Mouse (Mus musculus): Measurements from ENCODE around the gene Gpam. TPM values are rescaled to one million over a fixed set of nuclear protein-coding genes. Genes with fewer than 3 reads are reported as not detected.

Gpam gene
- total RNA-seq, 4 experiments from 2014 or later: 170 to 216 (median 189) TPM

GRCm38 (mm10) chr19:55103081-55103830 is 23.8 kb downstream of the Gpam start:
- DNase-seq (ENCODE audit: low spot score): peak; percentile 88

GRCm38 (mm10) chr19:55101659-55102058 is 25.4 kb downstream of the Gpam start:
- no peak for DNase-seq (ENCODE audit: low spot score)

GRCm38 (mm10) chr19:55100227-55101140 is 26.6 kb downstream of the Gpam start:
- no peak for DNase-seq (ENCODE audit: low spot score)

- DNase-seq (ENCODE audit: low spot score): peak; percentile 57
These were observed 27.6 kb downstream of the Gpam start for GRCm38 (mm10) chr19:55099184-55100160.

DNA sequence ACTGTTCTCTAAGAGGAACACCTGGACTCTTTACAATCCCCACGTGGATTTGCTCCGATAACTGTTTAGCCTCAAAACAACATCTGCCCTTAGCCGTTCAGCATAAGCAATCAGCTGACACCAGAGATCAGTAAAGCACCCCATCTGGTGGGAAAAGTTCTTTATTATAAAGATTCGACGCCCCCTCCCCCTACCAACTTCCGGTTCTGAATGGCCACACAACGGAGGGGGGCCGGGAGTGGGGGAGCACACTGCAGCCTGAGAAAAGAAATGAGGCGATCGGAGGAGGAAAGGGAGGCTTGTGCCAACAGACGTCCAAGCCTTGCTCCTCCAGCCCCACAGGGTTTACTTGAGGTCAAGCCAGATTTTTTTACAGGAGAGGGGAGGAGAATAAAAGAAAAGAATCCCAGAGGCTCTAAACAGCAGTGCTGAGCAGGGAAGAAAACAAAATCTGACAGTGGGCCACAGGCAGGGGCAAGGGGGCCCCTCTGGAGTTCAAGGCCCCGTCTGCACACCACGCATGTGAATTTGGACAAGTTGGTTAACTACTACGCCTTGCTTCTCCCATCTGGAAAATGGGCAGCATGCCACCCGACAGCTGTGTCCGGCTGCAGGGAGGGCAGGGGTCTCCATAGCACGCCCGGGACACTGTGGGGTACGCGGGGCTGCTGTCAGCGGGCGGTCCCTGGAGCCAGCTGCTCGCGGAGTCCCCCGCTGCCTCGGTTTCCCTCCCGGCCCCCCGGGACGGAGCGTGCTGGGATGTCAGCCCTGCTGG is 28.4 kb downstream of the Gpam start:
- peak; percentile 41 for DNase-seq (ENCODE audit: low spot score)

- DNase-seq (ENCODE audit: low spot score): no peak
These were observed 29.6 kb downstream of the Gpam start for GRCm38 (mm10) chr19:55097396-55097967.

GRCm38 (mm10) chr19:55096666-55097065 is 30.4 kb downstream of the Gpam start:
- no peak for DNase-seq (ENCODE audit: low spot score)

- DNase-seq (ENCODE audit: low spot score): no peak
These were observed 31.5 kb downstream of the Gpam start for GRCm38 (mm10) chr19:55095547-55095946.

DNA sequence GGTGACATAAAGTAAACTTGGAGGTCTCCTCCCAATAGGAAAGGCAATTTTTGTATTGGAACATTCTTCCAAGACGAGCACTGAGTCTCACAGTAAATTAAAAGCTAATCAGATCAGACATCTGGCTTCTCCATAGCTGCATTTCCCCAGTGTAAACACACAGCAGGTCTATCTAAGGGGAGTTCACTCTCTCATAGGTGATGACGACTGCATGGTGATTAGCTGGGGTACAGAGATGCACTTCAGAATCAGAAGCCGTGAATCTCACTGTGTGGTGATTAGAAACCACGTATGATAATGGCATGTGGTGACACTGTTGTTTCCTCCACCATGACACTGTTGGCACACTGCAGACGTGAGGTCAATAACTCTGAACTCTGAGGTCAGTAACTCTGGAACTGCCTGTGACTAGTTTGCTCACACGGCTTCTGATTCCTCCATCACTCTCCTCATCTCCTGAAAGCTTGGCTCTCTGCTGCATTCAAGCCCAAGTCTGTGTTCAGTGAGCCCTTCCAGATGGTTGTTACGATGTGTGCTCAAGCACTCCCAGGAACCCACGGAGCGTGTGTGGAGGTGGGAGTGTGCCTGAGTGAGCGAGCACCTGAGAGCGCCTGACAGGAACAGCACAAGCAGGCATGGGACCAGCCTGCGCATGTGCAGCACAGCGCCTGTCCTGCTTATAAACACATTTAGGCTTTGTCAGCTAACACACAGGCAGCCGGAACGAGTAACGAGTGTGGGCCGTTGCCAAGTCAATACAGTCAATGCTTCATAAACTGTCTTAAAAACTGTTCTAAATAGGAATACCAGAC is 35.2 kb downstream of the Gpam start:
- DNase-seq (ENCODE audit: low spot score): no peak

- no peak for DNase-seq (ENCODE audit: low spot score)
These were observed 36.2 kb downstream of the Gpam start for GRCm38 (mm10) chr19:55090885-55091284.

- DNase-seq (ENCODE audit: low spot score): no peak
These were observed 36.9 kb downstream of the Gpam start for GRCm38 (mm10) chr19:55090142-55090541.

DNA sequence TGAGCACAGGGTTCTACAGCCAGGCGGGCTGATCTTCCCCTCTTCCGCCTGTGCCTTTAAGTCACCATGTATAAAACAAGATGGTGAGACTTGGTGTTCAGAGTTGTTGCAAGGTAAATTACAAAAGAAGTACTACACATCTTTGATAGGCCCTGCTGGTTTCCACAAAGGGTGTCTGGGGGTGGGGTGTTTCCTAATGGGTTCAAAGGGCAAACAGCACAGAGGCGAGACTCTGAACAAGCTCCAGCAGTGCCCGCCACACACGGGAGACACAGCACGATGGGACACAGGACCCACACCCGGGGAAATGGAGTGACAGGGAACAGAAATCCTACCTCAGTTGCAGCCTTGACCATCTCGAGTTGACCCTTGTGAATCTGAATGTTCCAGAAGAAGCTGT is 39.3 kb downstream of the Gpam start:
- DNase-seq (ENCODE audit: low spot score): no peak

DNA sequence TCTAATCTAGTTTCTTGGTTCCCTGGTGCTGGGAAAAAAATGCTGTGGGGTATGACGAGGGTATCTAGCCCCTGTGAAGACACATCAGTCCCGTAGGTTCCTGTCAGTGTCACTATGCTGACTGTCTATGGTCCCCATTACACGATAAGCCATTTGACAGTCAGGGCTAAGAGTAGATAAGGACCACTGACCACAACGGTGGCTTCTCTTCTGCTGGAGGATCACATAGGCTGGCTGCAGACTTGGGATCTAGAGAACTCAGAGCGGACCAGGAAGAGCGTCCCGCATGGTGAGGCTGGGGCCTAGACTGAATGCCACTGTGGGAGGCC is 41.2 kb downstream of the Gpam start:
- no peak for DNase-seq (ENCODE audit: low spot score)

GRCm38 (mm10) chr19:55084971-55085856 is 41.8 kb downstream of the Gpam start:
- no peak for DNase-seq (ENCODE audit: low spot score)

DNA sequence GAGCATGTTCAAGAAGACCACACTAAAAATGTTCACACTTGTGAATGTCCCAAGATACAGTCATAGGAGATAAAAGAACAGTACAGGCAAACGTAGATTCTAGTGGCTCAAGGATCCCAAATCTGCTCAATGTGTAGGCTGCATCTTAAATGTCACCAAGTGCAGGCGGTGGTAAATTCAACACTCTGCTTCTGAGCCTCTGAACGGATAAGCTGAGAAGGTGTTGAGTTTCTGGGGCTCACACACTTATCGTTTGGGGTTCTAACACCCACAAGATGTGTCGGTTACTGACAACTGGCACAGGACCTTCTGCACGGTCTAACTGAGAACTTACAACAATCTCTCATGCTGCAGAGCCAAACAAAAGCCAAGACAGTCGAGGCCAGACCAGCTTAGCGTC is 50.2 kb downstream of the Gpam start:
- no peak for DNase-seq (ENCODE audit: low spot score)

GRCm38 (mm10) chr19:55073004-55073403 is 54.0 kb downstream of the Gpam start:
- no peak for DNase-seq (ENCODE audit: low spot score)

GRCm38 (mm10) chr19:55069054-55069453 is 58.0 kb downstream of the Gpam start:
- DNase-seq (ENCODE audit: low spot score): no peak

GRCm38 (mm10) chr19:55063272-55063671 is 63.8 kb downstream of the Gpam start:
- peak; percentile 21 for DNase-seq (ENCODE audit: low spot score)

GRCm38 (mm10) chr19:55062501-55062900 is 64.5 kb downstream of the Gpam start:
- DNase-seq (ENCODE audit: low spot score): no peak
